Mouse (Mus musculus): ENCODE results near the gene Fermt1.

DNA sequence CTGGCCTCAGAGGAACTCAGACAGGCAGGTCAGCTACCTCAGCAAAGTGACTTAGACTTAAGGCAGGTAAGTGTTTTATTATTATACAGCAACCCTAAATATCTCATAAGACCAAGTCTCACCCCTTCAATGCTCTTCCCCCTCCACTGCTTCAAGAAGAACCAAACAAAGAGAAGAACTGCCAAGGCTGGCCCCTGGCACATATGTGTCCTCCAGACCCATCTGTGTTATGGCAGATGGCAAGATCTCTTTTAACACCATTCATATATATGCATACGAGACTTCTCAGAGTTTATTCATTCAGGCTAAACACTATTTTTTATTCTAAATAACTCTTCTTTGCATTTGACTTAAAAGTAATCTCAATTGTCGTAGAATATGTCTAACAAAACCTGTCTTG is 18.4 kb downstream of the Fermt1 start:
- TF ChIP-seq POLR2A (IDR thresholded peaks at IDR 0.05; ENCODE audit: insufficient read length, low read depth) (no peak), SRF (IDR thresholded peaks at IDR 0.05; ENCODE audit: control insufficient read depth, insufficient read length, low read depth) (no peak), E2F4 (IDR thresholded peaks at IDR 0.05; ENCODE audit: insufficient read depth) (no peak), USF1 (IDR thresholded peaks at IDR 0.05; ENCODE audit: low read depth) (no peak), POLR2AphosphoS2 (IDR thresholded peaks at IDR 0.05; ENCODE audit: insufficient read length, low read depth) (no peak), TCF3 (IDR thresholded peaks at IDR 0.05; ENCODE audit: insufficient read length, low read depth) (no peak), MYOD1 (IDR thresholded peaks at IDR 0.05; ENCODE audit: control insufficient read depth in 1 of 3, insufficient read length in 2 of 3, low read depth in 2 of 3) (no peak), MAX (IDR thresholded peaks at IDR 0.05; ENCODE audit: low read depth) (no peak)

All from myocyte (in vitro differentiated cells).